Mouse (Mus musculus) brown adipose tissue, adult 24 weeks (tissue): Measurements from ENCODE around the gene Tmed10. TPM values are rescaled to one million over a fixed set of nuclear protein-coding genes. Genes with fewer than 3 reads are reported as not detected.

ENCODE experiments used
- H3K27ac ChIP-seq: fragments of 200-500 bp; replicated peaks from 2 replicates; pipeline ENCODE4 v1.5.1; 2012; ENCODE audit warnings: low read depth, mild to moderate bottlenecking, low read length
- H3K4me1 ChIP-seq: fragments of 200-500 bp; 2 replicates; pipeline ENCODE4 v1.6.1; 2012; ENCODE audit warnings: low read length, mixed read lengths; ENCODE audit not compliant: control insufficient read depth, insufficient read depth, insufficient read length
- H3K4me3 ChIP-seq: fragments of 200-500 bp; 2 replicates; pipeline ENCODE4 v1.5.1; 2012; ENCODE audit warnings: low read depth, mild to moderate bottlenecking, low read length, moderate library complexity; ENCODE audit not compliant: insufficient read depth
- polyA plus RNA-seq: library from polyadenylated mRNA; stranded (reverse); fragments of >200 nt; gene quantifications from 2 replicates; pipeline ENCODE4 v1.2.4, GENCODE M21; 2012; ENCODE audit not compliant: missing spikeins, insufficient read depth, insufficient read length

Gene Tmed10
- polyA plus RNA-seq, 1 experiment, result 126 TPM

DNA sequence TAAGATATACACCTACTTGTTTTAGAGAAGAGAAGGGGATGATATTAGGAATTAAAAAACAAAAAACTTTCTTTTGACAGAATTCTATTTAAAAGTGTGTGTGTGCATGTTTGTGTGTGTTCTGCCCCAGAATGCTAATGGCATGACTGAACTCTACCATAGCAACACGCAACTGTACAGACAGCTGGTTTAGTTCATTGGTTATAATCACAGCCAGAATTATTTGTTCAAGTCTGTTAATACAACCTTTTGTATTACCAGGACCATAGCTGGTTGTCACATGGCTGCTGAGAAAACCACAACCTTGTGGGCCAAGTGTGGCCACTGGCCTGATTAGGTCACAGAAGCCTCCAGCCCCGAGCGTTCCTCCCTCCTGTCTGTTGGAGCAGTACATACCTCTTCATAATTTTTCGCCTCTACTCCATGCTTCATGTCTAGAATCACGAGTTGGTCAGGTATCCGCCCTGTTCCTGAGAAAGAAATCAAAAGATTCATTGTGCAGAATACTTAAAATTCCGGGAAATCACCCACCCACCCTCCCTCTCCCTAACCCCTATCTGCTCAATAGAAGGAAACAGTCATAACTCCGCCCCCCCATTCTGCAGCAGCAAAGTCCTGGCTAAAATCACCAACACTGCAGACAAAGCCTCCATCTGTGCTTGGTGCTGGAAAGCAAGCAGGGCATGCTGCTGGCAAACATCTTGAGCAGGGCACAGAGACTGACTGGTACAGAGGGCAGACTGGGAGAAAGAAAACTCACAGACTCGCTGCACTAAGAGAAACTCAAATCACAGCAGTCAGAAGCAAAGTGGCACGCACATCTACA lies 24.0 kb downstream of the Tmed10 start:
- Histone ChIP-seq H3K4me3 (peak overlapping the region; percentile 49), H3K27ac (peak overlapping the region; percentile 98), H3K4me1 (peaks cover 24% of the 10 kb centered on the region)

DNA sequence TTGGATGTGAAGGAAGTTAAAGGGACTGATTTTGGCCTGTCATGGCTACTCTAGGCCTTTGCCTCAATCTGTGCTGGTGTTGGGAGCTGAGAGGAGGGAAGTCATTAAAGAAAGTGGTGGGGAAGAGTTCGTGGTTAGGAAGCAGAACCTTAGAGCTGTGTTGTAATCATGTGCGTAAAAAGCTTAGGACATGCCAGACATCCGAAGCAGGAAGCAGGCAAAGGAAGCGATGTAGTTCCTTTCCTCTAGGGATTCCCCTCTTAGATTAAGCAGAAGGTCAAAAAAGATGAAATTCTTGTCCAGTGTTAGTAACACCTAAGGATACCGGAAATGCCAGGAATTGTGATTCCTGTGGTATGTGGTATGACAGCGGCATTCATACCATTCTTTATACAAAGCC lies 26.3 kb downstream of the Tmed10 start:
- Histone ChIP-seq H3K27ac (peak overlapping the region; percentile 99), H3K4me1 (peaks cover 24% of the 10 kb centered on the region), H3K4me3 (no peak overlapping the region)

DNA sequence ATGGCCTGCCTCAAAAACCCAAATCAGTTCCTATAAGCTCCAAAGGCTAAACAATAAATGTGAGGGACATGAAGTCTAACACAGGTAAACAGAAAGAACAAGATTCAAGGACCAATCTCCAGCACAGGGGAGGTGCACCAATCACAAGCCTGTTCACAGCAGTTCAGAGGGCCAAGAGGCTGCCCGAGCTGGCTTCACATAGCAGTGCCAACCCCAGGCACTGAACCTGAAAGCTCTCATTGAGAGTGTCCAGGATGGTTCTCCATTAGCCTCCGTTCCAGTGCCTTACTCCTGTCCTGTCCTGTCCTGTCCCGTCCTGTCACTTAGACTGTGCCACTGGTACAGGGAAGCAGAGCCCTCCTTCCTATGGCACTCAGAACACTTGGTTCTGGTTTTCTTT lies 27.5 kb downstream of the Tmed10 start:
- peak overlapping the region; percentile 99 for H3K27ac ChIP-seq
- peaks cover 21% of the 10 kb centered on the region for H3K4me1 ChIP-seq

DNA sequence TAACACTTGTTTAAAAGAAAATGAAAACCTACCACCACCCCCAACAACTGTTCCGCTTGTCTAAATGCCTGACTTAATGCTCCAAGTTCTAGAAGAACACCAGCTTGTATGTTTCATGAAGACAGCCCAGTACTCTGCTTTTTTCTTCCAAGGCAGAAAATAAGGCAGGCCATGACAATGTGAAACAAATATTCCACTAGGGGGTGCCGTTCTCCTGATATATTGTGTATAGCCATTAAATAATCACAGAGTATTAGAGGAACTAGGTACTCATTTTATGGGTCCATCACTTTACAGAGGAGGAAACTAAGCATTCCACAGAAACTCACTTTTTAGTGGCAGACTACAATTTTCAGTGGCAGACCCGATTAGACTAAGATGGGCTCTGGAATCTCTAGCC lies 28.3 kb downstream of the Tmed10 start:
- H3K27ac ChIP-seq, result peak overlapping the region; percentile 58; the same call in 1 of the 2 replicates
- H3K4me1 ChIP-seq, result peaks cover 17% of the 10 kb centered on the region
- H3K4me3 ChIP-seq, result no peak overlapping the region

More for the DNA sequence above, 27.5 kb downstream of the Tmed10 start:
- no peak overlapping the region for H3K4me3 ChIP-seq

DNA sequence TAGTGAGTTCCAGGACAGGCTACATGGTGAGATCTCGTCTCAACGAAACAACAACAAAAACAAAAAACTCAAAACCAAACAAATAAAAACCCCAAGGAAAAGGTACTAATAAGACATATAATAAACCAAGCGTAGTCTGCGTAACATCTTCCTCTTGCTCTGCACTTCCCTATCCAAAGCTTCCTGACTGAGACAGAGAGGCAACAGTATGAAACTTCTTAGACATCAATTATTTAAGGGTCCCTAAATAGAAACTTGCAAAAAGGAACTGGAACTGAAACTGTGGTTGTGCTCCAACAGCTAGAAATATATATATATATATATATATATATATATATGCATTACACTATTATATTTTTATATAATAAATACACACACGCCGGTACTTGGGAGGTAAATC lies 29.1 kb downstream of the Tmed10 start:
- H3K27ac ChIP-seq, result peak overlapping the region; percentile 63
- H3K4me3 ChIP-seq, result no peak overlapping the region
- peaks cover 14% of the 10 kb centered on the region for H3K4me1 ChIP-seq

DNA sequence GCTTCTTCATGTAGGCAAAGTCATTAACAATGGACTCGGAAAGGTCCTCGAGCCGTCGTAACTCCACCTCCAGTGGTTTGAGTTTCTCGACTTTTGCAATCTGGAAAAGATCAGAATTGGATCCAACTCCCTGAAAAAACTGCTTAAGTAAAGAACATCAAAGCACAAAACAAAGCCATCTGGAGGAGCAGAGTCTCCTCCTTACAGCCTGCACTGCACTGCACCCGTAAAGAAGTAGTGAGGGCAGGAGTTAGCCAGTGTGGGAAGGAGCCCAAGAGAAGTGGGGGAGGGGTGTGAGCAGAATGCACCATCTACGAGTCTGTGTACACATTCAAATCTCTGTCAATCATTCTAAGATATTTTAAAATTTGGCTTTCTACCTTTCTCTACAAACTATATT lies 30.4 kb downstream of the Tmed10 start:
- Histone ChIP-seq H3K27ac (no peak overlapping the region), H3K4me3 (no peak overlapping the region), H3K4me1 (peaks cover 16% of the 10 kb centered on the region)

DNA sequence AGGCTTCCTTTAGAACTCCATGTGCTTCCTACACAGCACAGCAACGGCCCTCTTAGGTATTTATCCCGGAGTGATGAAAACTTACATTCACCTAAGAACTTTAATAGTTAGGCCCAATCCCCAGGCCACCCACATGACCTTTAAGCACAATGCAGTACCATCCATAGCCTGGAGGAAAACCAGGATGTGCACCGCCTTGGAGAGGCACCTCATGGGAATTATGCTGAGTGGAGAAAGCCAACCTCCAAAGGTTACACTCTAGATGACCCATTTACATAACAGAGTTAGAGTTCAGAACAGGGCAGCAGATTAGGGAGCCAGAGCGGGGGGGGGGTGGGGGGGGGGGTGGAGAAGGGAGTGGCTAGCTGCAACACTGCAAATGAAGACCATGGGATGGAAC lies 32.3 kb downstream of the Tmed10 start:
- H3K4me1 ChIP-seq, result peaks cover 4% of the 10 kb centered on the region
- H3K4me3 ChIP-seq, result no peak overlapping the region
- H3K27ac ChIP-seq, result no peak overlapping the region

DNA sequence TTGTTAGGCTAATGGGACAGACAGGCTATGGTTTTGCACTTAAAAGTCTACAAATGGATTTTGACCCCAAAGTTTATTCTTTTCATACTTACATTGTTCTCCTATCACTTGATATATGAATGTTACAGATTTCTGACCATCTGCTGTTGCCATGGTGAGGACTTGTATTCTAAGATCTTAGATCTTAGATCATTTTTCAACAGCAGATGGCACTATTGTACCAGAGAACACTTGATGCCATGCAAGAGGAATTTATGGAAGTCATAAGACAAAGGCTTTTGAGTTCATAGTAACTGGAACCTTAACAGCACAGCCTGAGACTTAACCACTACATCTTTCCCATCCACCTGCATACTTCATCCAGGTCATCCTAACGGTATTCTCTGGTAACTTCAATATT lies 33.5 kb downstream of the Tmed10 start:
- H3K4me3 ChIP-seq, result no peak overlapping the region

DNA sequence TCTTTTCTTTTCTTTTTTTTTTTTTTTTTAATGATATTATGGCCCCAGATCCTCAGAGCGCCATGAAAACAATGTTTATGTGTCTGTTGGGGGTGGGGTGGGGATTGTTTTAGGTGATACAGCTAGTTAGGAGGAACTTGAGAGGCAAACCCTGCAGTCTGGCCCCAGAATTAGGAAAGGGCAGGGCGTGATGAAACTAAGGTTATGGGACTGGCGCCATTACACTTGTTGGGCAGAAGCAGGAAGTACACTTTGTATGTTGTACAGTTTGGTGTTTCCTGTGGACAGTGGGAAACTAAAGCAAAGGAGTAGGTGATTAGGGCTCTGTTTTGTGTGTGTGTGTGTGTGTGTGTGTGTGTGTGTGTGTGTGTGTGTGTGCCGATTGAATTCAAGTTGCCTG lies 34.7 kb downstream of the Tmed10 start:
- peaks cover 2% of the 10 kb centered on the region; the same call in 1 of the 2 replicates for H3K4me1 ChIP-seq
- H3K27ac ChIP-seq, result peak overlapping the region; percentile 77
- H3K4me3 ChIP-seq, result peak overlapping the region; percentile 76

More for the DNA sequence above, 33.5 kb downstream of the Tmed10 start:
- Histone ChIP-seq H3K4me1 (peaks cover 2% of the 10 kb centered on the region; the same call in 1 of the 2 replicates), H3K27ac (no peak overlapping the region)

DNA sequence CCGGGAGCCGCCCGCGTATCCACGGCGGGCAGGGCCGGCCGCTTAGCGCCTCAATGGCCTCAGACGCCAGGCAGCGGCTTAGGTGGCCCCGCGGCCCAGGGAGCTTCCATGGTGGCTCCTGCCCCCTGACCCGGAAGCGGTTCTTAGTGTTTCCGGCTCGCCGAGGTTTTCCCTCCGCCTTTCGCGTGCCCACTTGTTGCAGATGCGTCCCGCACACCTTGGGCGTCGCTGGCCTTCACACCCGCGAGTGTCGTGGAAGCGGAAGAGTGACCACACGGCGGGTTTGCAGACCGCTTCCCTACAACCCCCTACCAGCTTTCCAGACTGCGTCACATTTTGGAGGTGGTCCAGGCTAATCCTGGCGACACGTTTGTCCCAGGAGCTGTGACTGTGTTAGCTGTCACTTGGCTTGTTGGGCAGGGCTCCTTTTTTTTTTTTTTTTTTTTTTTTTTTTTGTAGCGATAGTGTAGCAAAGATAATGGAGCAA lies 35.4 kb downstream of the Tmed10 start, which contains the start of gene Nek9:
Gene Nek9 (minus strand): TSS at position 120 of the 487 bp plus-strand sequence.
- H3K4me1 ChIP-seq, result peaks cover 2% of the 10 kb centered on the region; the same call in 1 of the 2 replicates
- peak within 1 kb of the TSS; percentile 76 for H3K4me3 ChIP-seq
- peak within 1 kb of the TSS; percentile 77 for H3K27ac ChIP-seq

DNA sequence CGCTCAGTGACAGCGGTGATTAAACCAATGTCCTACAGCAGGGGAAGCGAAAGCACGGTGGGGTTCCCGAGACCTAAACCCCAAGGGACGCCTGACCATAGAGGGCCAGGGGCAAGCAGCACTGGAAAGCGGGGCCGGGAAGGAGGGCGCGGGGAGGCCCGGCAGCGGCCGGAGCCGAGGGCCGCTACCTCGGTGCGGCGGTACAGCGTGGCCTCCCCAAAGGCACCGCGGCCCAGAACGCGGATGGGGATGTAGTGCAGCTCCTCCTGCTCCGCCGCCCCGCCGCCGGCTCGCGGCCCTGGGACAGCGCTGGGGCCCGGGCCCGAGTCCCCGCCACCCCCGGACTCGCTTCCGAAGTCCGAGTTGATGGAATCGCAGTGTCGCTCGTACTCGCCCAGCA lies 35.8 kb downstream of the Tmed10 start:
- peaks cover 2% of the 10 kb centered on the region; the same call in 1 of the 2 replicates for H3K4me1 ChIP-seq
- H3K27ac ChIP-seq, result peak overlapping the region; percentile 75
- peak overlapping the region; percentile 76 for H3K4me3 ChIP-seq

DNA sequence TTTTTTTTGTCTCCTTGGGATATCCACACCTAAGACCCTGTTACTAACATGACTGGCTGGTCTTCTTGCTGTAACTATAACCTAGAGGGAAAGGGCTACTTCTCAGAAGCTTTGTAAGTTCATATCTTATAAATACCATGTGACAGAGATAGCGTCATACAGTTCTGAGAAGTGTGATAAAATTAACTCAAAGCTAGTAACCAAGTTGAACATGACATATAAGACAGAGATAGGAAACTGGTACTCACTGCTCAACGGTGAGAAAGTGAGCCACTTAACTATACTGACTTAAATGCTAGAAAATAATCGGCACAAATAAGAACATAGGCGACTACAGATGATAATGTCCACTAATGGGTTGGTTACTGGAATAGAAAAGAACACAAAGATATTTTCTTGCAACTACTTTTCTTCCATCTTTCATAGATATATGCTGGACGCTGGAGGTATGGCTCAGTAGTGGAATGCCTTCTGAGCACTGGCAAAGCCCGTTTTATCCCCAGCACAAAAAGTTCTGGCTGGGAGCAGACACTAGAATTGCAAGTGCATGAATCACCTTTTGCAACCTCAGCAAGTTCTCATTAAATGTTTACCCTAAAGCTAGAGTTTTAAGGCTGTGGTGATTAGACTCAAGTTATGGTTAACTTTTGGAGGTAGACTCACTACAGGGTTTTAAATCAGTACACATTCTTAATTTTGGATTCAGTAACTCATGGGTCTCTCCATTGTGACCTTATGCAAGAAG lies 36.9 kb downstream of the Tmed10 start:
- Histone ChIP-seq H3K4me1 (peaks cover 2% of the 10 kb centered on the region; the same call in 1 of the 2 replicates), H3K4me3 (no peak overlapping the region; the same call in 1 of the 2 replicates), H3K27ac (no peak overlapping the region)

DNA sequence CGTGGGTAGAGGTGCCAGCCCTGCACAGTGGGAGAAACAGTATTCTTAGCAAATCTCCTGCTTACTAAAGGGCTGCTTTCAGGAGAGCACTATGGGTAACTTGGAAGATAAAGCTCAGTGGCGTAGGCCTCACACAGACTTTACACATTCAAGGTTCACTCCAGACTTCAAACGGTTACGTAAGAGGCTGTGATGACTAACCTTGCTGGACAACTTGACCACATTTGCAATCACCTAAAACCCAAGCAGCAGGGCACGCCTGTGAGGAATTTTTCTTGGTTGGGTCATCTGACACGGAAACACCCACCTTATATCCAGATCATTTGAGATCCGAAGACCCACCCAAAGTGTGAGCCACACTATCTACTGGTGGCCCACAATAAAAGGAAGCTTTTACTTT lies 44.5 kb downstream of the Tmed10 start:
- no peak overlapping the region for H3K4me3 ChIP-seq
- H3K4me1 ChIP-seq, result no peaks in the 10 kb centered on the region
- H3K27ac ChIP-seq, result no peak overlapping the region

DNA sequence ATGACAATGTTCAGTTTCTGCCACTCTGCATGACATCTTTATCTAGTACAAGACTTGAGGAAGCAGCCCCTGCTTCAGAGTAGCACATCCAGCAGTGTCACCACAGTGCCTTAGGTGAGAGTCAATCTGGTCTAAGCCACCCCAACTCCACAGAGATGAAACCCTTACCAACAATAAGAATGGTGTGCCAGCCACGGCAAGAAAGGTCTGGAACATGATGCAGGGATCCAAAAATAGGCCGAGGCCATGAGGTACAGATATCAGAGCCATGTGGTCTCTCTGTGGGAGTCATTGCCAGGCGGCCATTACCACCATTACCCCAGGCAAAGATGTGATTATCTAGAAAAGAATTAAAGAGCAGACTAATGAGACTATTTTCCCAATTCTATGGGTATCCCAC lies 66.0 kb downstream of the Tmed10 start:
- Histone ChIP-seq H3K27ac (no peak overlapping the region), H3K4me1 (no peaks in the 10 kb centered on the region; the same call in 1 of the 2 replicates)

DNA sequence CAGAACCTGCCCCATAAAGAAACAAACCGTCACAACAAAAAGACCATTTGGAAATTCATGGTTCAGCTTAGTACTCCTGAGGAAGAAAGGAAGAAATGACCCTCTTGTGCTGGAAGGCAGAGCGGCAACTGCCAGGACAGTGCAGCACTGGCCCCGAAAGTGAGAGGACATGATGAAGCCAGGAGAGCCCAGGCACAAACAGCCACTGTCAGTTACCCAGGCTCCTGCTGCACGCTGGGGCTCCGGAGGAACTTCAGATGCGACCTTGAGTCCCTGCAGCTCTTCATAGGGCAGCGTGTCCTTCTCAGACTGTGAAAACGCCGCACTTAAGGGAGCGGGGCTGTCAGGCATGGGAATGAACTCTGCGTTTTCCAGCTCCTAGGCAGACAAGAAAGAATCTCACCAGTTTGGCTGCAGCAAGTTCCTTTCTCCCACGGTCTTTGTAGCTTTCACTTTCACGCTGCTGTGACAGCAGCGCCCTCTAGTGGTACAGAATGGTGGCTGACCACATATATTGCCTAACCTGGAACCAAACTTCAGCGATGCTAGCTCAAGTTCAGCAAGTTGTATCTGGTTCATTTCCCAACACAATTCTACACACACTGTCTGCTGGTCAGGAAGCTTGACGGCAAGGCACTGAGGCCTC lies 69.3 kb downstream of the Tmed10 start:
- 0 out of 2 replicates have a peak overlapping the region, but pooled peaks have one; percentile 19 for H3K4me3 ChIP-seq
- H3K27ac ChIP-seq, result no peak overlapping the region
- H3K4me1 ChIP-seq, result no peaks in the 10 kb centered on the region; the same call in 1 of the 2 replicates

More for the DNA sequence above, 66.0 kb downstream of the Tmed10 start:
- no peak overlapping the region for H3K4me3 ChIP-seq
